Mouse (Mus musculus) G1E-ER4 (cell line): ENCODE measurements around the gene Ppp6c. TPM values are rescaled to one million over a fixed set of nuclear protein-coding genes. Genes with fewer than 3 reads are reported as not detected.

Experiments
- GATA1 ChIP-seq: IDR thresholded peaks from one replicate; pipeline ENCODE4 v1.8.0; 2012; ENCODE audit warnings: low read length, inconsistent platforms
- polyA plus RNA-seq: library from polyadenylated mRNA; stranded (reverse); fragments of >175 nt; gene quantifications from 2 replicates; pipeline ENCODE4 v1.2.3, GENCODE M21; 2012

Ppp6c gene
- polyA plus RNA-seq: 2.7 and 6.3 TPM in 2 replicates

GRCm38 (mm10) chr2:39226019-39226640 is at the start of gene Ppp6c:
Ppp6c (minus strand) TSS chr2:39226451.
- no peak for TF ChIP-seq GATA1

- TF ChIP-seq GATA1: no peak
These were observed 42.1 kb upstream of the Ppp6c start for GRCm38 (mm10) chr2:39268357-39268756.

- TF ChIP-seq GATA1: no peak
These were observed 480 bp upstream of the Ppp6c start for GRCm38 (mm10) chr2:39226731-39227130.

- no peak for TF ChIP-seq GATA1
These were observed 1.6 kb downstream of the Ppp6c start for GRCm38 (mm10) chr2:39224621-39225020.

- no peak for TF ChIP-seq GATA1
These were observed 6.2 kb downstream of the Ppp6c start for GRCm38 (mm10) chr2:39220010-39220409.

GRCm38 (mm10) chr2:39219034-39219433 is 7.2 kb downstream of the Ppp6c start:
- TF ChIP-seq GATA1: no peak

- no peak for TF ChIP-seq GATA1
These were observed 9.1 kb downstream of the Ppp6c start for GRCm38 (mm10) chr2:39217150-39217549.

GRCm38 (mm10) chr2:39210738-39211137 is 15.5 kb downstream of the Ppp6c start:
- no peak for TF ChIP-seq GATA1

GRCm38 (mm10) chr2:39203359-39203758 is 22.9 kb downstream of the Ppp6c start:
- TF ChIP-seq GATA1: no peak

- TF ChIP-seq GATA1: no peak
These were observed 31.4 kb downstream of the Ppp6c start for GRCm38 (mm10) chr2:39194809-39195208.

GRCm38 (mm10) chr2:39190561-39191056 is 35.6 kb downstream of the Ppp6c start, which contains the start of gene Scai:
Scai (minus strand) TSS chr2:39190734.
- TF ChIP-seq GATA1: no peak

- no peak for TF ChIP-seq GATA1
These were observed 36.2 kb downstream of the Ppp6c start for GRCm38 (mm10) chr2:39189961-39190560.

GRCm38 (mm10) chr2:39185942-39186341 is 40.3 kb downstream of the Ppp6c start:
- TF ChIP-seq GATA1: no peak

- TF ChIP-seq GATA1: no peak
These were observed 42.7 kb downstream of the Ppp6c start for GRCm38 (mm10) chr2:39183587-39183986.

- no peak for TF ChIP-seq GATA1
These were observed 65.3 kb downstream of the Ppp6c start for GRCm38 (mm10) chr2:39160996-39161395.

- no peak for TF ChIP-seq GATA1
These were observed 68.3 kb downstream of the Ppp6c start for GRCm38 (mm10) chr2:39157916-39158315.

- no peak for TF ChIP-seq GATA1
These were observed 69.4 kb downstream of the Ppp6c start for GRCm38 (mm10) chr2:39156821-39157220.
